Mouse (Mus musculus) CD4-positive, CD25-positive, alpha-beta regulatory T cell, adult 9 weeks (primary cell): ENCODE results near the gene Kifc3. TPM values are rescaled to one million over a fixed set of nuclear protein-coding genes. Genes with fewer than 3 reads are reported as not detected.

Experiments
- polyA plus RNA-seq: library from polyadenylated mRNA; unstranded; fragments of 100-300 nt; shearing (Covaris generic); gene quantifications from one replicate; pipeline ENCODE4 v1.2.1, GENCODE M21; 2017

Gene Kifc3
- polyA plus RNA-seq, result 0.51 TPM

DNA sequence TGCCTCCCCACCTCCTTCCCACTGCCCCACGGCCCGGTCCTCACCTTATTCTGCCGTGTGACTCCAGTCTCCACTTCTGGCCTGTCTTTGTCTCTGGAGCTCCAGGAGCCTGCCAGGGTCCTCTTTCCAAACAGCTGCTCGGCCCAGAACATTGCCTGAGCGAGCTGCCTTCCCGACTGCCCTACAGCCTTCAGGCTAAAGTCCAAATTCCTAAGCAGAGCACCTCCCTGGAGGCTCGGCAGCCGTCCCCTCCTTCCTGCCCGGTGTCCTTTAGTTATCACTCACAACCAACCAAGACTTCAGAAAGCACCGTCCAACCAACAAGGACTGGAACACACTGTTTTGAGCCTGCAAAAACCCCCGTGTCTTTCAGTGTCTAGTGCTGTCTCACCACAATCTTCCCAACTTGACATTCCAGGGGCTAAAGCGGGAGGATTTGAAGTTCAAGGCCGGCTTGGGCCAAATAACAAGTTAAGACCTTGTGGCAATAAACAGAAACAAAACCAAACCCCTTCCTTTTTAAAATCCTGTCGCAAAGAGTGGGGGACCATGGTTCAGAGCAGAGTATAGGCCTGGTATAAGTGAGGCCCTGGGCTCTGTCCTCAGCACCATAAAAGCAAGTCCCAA, at the start of gene Kifc3:
Kifc3 (minus strand) TSS at position 164 of the 627 bp plus-strand sequence.

DNA sequence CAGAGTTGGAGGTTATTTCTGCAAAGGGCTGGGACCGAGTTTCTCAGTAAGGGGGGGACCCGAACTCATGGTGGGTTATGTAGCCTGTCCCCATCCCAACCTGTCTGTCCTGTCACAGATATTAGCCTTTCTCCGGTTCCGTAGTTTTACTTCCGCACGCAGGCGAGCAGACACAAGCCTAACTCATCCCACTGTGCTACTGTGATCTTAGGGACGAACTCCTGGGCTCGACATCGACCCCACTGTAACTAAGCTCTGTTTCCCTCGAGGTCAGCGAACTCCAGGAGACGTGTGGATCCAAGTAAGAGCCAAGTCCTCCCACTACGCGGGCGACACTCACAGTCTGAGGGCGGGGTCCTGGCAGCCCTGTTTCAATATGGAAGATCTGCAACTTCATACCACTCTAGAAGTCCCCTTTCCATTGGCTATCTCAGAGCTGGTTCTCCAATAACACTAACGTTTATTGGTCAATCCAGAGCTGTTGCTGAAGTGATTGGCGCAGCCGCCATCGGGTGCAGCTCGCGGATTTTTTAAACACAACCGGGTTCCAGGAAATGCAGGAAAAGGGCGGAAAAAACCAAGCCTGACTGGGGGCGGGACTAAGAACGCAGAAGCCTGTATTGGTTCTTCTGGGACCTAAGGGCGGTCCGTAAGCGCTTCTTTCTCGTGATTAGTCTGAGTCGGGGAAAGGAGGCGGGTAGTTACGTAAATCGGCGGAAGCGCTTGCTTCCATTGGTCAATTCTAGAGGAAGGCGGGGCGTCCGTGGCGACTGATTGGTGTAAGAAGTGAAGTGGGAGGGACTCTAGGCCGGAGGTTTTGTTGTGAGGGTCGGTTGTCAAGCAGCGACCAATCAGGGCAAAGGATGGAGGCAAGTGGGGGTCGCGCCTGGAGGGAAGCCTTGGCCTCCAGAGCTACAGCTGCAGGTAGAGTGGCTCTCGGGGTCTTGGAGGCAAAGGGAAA, 122.0 kb downstream of the Kifc3 start, which contains the start of gene Katnb1:
Katnb1 (plus strand) TSS at position 806 of the 961 bp plus-strand sequence.

DNA sequence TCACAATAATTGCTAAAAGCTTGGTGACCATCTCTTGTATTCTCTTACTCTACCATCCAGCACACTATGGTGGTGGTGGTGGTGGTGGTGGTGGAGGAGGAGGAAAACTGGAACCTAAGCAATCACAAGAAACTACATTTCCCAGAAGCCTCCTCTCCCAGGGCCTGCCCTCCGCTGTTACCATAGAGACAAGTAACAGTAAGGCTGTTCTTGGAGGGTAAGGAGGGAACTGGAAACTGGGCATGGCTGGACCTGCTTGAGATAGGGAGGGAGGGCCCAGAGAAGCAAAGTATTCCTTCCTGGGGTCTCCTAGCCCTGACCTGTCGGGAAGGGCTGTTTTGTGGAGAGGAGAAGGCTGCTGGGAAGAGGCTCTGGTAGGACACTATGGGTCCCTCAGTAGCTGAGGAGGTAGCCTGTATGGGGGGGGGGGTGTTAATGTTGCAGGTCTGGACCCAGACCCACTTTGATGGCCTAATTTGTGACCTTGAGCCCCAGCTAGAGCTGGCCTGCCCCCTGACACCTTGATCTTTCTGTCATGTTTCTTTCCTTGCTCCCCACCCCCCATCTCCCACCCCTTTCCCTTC, 147.6 kb downstream of the Kifc3 start, which contains the start of gene Drc7:
Drc7 (plus strand) TSS at position 177 of the 584 bp plus-strand sequence.

Other genes starting within 250 kb of the Kifc3 start
- gene Adgrg1, start 228.1 kb downstream of the Kifc3 start, polyA plus RNA-seq, result 3.2 TPM
- gene Adgrg3, start 185.1 kb downstream of the Kifc3 start, polyA plus RNA-seq, result 1.4 TPM
- not detected for gene Drc7, start 147.7 kb downstream of the Kifc3 start, polyA plus RNA-seq
- gene Katnb1, start 121.6 kb downstream of the Kifc3 start, polyA plus RNA-seq, result 22.2 TPM
- not detected for gene Cngb1, start 103.8 kb upstream of the Kifc3 start, polyA plus RNA-seq
- gene Tepp, start 107.8 kb upstream of the Kifc3 start, polyA plus RNA-seq, result not detected
- 5.0 TPM for gene Zfp319, start 129.1 kb upstream of the Kifc3 start, polyA plus RNA-seq
- 82.2 TPM for gene Usb1, start 129.5 kb upstream of the Kifc3 start, polyA plus RNA-seq
- gene Mmp15, start 149.5 kb upstream of the Kifc3 start, polyA plus RNA-seq, result 1.9 TPM
- gene Cfap20, start 232.1 kb upstream of the Kifc3 start, polyA plus RNA-seq, result 33.1 TPM